Mouse (Mus musculus) heart, adult 2 months (tissue): ENCODE data around the gene Scly. TPM values are rescaled to one million over a fixed set of nuclear protein-coding genes. Genes with fewer than 3 reads are reported as not detected.

Experiments used
- DNase-seq, 2 experiments: peaks; one replicate each; pipeline ENCODE4 v3.0.0; 2021
- H3K27ac ChIP-seq: fragments of 200-600 bp; 2 replicates; pipeline ENCODE4 v1.8.1; 2022
- H3K27me3 ChIP-seq: fragments of 200-500 bp; 2 replicates; pipeline ENCODE4 v1.6.1; 2012; ENCODE audit warnings: mild to moderate bottlenecking, low read length, inconsistent platforms, mixed read lengths; ENCODE audit not compliant: control insufficient read depth, insufficient read depth
- H3K36me3 ChIP-seq: fragments of 200-500 bp; 2 replicates; pipeline ENCODE4 v1.6.1; 2012; ENCODE audit warnings: low read length, inconsistent platforms; ENCODE audit not compliant: control insufficient read depth, insufficient read depth
- H3K4me1 ChIP-seq: fragments of 200-500 bp; 2 replicates; pipeline ENCODE4 v1.6.1; 2011; ENCODE audit warnings: low read length; ENCODE audit not compliant: control insufficient read depth, insufficient read depth
- H3K4me3 ChIP-seq: fragments of 200-600 bp; 2 replicates; pipeline ENCODE4 v1.8.1; 2022
- H3K79me2 ChIP-seq: fragments of 200-500 bp; replicated peaks from 2 replicates; pipeline ENCODE4 v1.6.1; 2012; ENCODE audit warnings: mild to moderate bottlenecking, inconsistent platforms, low read length, moderate library complexity, mixed read lengths; ENCODE audit not compliant: control insufficient read depth, insufficient read depth
- H3K9ac ChIP-seq: fragments of 200-500 bp; 2 replicates; pipeline ENCODE4 v1.6.1; 2012; ENCODE audit warnings: low read depth, mild to moderate bottlenecking, control low read depth, inconsistent platforms, low read length, mixed read lengths
- CTCF ChIP-seq: fragments of 200-600 bp; IDR thresholded peaks from 2 replicates; pipeline ENCODE4 v1.8.1; 2022; ENCODE audit warnings: antibody characterized with exemption, mild to moderate bottlenecking, moderate library complexity
- EP300 ChIP-seq: fragments of 200-500 bp; IDR thresholded peaks from 2 replicates; pipeline ENCODE4 v1.6.1; 2011; ENCODE audit warnings: low read depth, low read length, control low read depth; ENCODE audit not compliant: insufficient read depth
- POLR2A ChIP-seq: fragments of 200-500 bp; IDR thresholded peaks from 2 replicates; pipeline ENCODE4 v1.6.1; 2011; ENCODE audit warnings: mild to moderate bottlenecking, low read depth, low read length, control low read depth; ENCODE audit not compliant: insufficient read depth
- WGBS: fragments of 180-500 bp; shearing (Covaris S2); methylation state at CpG from one replicate; pipeline ENCODE4 v1.1.7; 2018; 5-methylcytosine and 5-hydroxymethylcytosine counted together
- intact Hi-C: fragments of 180-260 bp; cut with DNase I; formaldehyde crosslinking; loops from one replicate; pipeline ENCODE4 v1.15.1; 2025
- polyA plus RNA-seq: library from polyadenylated mRNA; depleted of rRNA; stranded (reverse); fragments of >200 nt; gene quantifications from 2 replicates; pipeline ENCODE4 v1.2.3, GENCODE M21; 2012
- total RNA-seq, 2 experiments: library from RNA; stranded (reverse); gene quantifications; 2 replicates each; pipeline ENCODE4 v1.2.3; 2021

Scly gene
- total and polyA plus RNA-seq, 3 experiments = 14.4 to 19.2 (median 17.0) TPM

GRCm38 (mm10) chr1:91344001-91344400 lies 45.9 kb downstream of the Scly start:
- Histone ChIP-seq H3K4me1 (no peaks in the 10 kb centered on the region), H3K36me3 (no peaks in the 10 kb centered on the region), H3K4me3 (no peak overlapping the region), H3K79me2 (no peaks in the 10 kb centered on the region), H3K27ac (no peak overlapping the region), H3K9ac (no peak overlapping the region), H3K27me3 (peaks cover 6% of the 10 kb centered on the region; the same call in 1 of the 2 replicates)
- intact Hi-C loops = no loop called here
- WGBS = 79% methylated on average over 3 of the region's 3 CpGs
- TF ChIP-seq POLR2A = no peak
- no peak for TF ChIP-seq EP300
- no peak for DNase-seq

DNA sequence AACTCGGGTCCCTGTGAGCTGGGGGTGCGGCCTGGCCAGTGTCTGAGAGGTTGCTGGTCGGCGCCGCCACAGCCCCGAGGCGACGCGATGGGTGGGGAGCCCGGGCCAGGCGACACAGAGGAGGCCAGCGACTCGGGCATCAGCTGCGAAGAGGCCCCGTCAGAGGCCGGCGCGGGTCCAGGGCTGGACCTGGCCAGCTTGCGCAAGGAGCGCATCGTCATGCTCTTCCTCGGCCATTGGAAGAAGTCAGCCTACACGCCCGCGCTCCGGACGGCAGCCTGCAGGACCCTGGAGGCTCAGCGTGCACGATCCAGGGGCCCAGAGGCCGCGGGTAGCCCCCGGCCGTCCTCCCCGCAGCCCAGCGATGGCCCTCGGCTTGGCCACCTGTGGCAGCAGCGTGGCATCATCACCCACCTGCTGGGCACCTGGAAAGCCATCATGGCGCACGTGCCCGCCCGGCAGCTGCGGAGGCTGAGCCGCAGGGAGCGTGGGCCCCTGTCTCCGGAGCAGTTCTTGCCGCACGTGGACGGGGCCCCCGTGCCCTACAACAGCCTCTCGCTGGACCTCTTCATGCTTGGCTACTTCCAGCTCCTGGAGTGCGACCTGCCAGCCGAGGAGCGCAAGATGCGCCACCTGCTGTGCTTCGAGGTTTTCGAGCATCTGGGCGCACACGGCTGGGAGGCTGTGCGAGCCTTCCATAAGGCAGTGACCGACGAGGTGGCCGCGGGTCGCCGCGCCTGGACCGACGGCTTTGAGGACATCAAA lies 47.0 kb downstream of the Scly start:
- DNase-seq = peak in 1 of 2 experiments; percentile 35
- Histone ChIP-seq H3K4me3 (no peak overlapping the region), H3K9ac (no peak overlapping the region), H3K36me3 (no peaks in the 10 kb centered on the region), H3K4me1 (no peaks in the 10 kb centered on the region), H3K27ac (no peak overlapping the region), H3K27me3 (peaks cover 6% of the 10 kb centered on the region; the same call in 1 of the 2 replicates), H3K79me2 (no peaks in the 10 kb centered on the region)
- intact Hi-C loops = loop anchor here (5.0 kb wide), 1 partner anchor 137 kb away; no protein-coding TSS in a partner anchor
- 6% methylated on average over 68 of the region's 68 CpGs for WGBS
- TF ChIP-seq EP300 = no peak
- peak; percentile 21 for TF ChIP-seq CTCF
- no peak for TF ChIP-seq POLR2A

DNA sequence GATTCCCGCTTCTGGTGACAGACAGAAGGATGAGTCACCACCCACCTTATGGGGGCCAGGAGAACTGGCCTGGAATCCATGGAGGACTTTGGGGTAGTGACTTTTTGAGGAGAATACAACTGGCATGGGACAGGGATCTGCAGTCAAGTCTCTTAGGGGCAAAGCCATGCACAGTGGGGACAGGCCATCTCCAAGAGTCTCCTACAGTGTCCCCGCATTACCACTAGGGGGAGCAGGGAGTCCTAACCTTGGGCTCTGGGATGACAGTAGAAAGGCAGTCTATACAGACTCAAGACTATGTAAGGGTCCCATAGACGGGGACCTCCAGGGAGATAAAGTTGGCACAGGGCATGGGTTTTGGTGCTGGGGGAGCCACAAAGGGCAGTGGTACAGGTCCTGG lies 48.8 kb downstream of the Scly start:
- WGBS = 33% methylated on average over 3 of the region's 3 CpGs
- intact Hi-C loops = loop anchor here (2.0 to 5.0 kb wide), 2 partner anchors 34 to 135 kb away; no protein-coding TSS in a partner anchor
- Histone ChIP-seq H3K79me2 (no peaks in the 10 kb centered on the region), H3K4me1 (peaks cover 5% of the 10 kb centered on the region), H3K9ac (no peak overlapping the region), H3K4me3 (no peak overlapping the region), H3K36me3 (no peaks in the 10 kb centered on the region), H3K27me3 (peaks cover 6% of the 10 kb centered on the region; the same call in 1 of the 2 replicates), H3K27ac (no peak overlapping the region)
- peak; percentile 55 to 67 for DNase-seq
- TF ChIP-seq CTCF = peak; percentile 97
- TF ChIP-seq EP300 = 0 out of 2 replicates have a peak, but pooled peaks have one; percentile 33
- TF ChIP-seq POLR2A = no peak

GRCm38 (mm10) chr1:91350841-91351240 lies 52.7 kb downstream of the Scly start, which contains the start of gene Klhl30:
TSS of gene Klhl30 (plus strand) at chr1:91351016.
- Histone ChIP-seq H3K79me2 (no peaks in the 10 kb centered on the region), H3K4me1 (peaks cover 5% of the 10 kb centered on the region), H3K9ac (peak within 1 kb of the TSS; percentile 57), H3K36me3 (no peaks in the 10 kb centered on the region), H3K27me3 (no peaks in the 10 kb centered on the region), H3K4me3 (peak within 1 kb of the TSS; percentile 33), H3K27ac (peak within 1 kb of the TSS; percentile 90)
- WGBS = 32% methylated on average over 4 of the region's 4 CpGs
- DNase-seq = peak; percentile 43 to 56
- TF ChIP-seq EP300 (no peak), POLR2A (no peak), CTCF (no peak)
- intact Hi-C loops = no loop called here

- peaks cover 5% of the 10 kb centered on the region for H3K4me1 ChIP-seq
- no peak for DNase-seq
- intact Hi-C loops = no loop called here
- H3K36me3 ChIP-seq = no peaks in the 10 kb centered on the region
- no peaks in the 10 kb centered on the region for H3K27me3 ChIP-seq
- H3K9ac ChIP-seq = peak overlapping the region; percentile 57
- 51% methylated on average over 3 of the region's 3 CpGs for WGBS
- H3K4me3 ChIP-seq = peak overlapping the region; percentile 33
- TF ChIP-seq POLR2A (no peak), EP300 (no peak), CTCF (no peak)
- no peaks in the 10 kb centered on the region for H3K79me2 ChIP-seq
- peak overlapping the region; percentile 90 for H3K27ac ChIP-seq
Measured at GRCm38 (mm10) chr1:91351249-91351648, 53.1 kb downstream of the Scly start.

DNA sequence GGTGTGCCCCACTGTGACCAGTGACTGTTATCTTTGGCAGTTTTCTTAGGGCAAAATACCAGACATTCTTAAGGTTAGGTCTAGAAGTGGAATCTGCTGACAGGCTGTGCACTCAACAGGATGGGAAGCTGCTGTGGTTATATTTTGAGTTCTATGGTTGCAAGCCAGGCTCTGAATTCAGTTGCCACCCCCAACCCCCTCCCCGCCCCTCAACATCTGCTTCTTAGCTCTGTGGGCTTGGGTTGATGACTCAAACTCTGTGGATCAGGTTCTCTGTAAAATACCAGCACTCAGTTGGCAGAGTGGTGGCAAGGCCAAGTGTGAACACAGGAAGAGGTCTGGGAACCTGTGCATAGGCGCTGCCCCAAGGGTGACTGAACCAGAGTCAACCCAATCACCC lies 54.1 kb downstream of the Scly start:
- Histone ChIP-seq H3K9ac (no peak overlapping the region), H3K27me3 (no peaks in the 10 kb centered on the region), H3K36me3 (no peaks in the 10 kb centered on the region), H3K27ac (no peak overlapping the region), H3K4me3 (no peak overlapping the region), H3K79me2 (no peaks in the 10 kb centered on the region), H3K4me1 (peaks cover 5% of the 10 kb centered on the region)
- DNase-seq = no peak
- intact Hi-C loops = no loop called here
- TF ChIP-seq CTCF = no peak
- no peak for TF ChIP-seq POLR2A
- TF ChIP-seq EP300 = no peak
- 85% methylated on average over 2 of the region's 2 CpGs for WGBS
